Mouse (Mus musculus) c-Kit-positive CD71-positive TER-119-negative erythroid progenitor cells, embryonic 14.5 days (primary cell): ENCODE data around the gene Olfr1150-ps1.

Experiments
- DNase-seq: peaks from one replicate; pipeline ENCODE4 v3.0.0-alpha.2; 2013; ENCODE audit warnings: low read depth

Gene Olfr1150-ps1

DNA sequence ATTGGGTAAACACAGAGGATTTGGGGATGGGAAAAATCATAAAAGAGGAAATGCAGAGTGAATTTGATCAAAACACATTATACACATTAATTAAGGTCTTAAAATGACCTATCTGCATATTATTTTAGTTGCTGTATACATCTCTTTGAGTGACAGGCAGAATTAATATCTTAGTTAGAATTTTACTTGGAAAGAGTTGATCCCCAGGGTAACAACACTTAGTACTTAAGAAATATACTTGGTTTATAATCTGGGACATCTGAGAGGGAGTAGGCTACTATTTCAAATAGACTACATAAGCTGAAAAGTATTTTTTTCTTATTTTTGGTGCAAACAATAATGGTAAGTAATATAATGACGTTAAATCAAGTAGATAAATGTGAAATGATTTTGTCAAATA is at the start of gene Olfr1150-ps1:
Gene Olfr1150-ps1, plus strand, starts transcription at position 301 of the 400 bp plus-strand sequence.
- DNase-seq = no peak

GRCm38 (mm10) chr2:87800292-87800691 is 43.5 kb upstream of the Olfr1150-ps1 start, which contains the start of gene Olfr1143:
Gene Olfr1143, plus strand, starts transcription at chr2:87800592.
- DNase-seq = no peak

DNA sequence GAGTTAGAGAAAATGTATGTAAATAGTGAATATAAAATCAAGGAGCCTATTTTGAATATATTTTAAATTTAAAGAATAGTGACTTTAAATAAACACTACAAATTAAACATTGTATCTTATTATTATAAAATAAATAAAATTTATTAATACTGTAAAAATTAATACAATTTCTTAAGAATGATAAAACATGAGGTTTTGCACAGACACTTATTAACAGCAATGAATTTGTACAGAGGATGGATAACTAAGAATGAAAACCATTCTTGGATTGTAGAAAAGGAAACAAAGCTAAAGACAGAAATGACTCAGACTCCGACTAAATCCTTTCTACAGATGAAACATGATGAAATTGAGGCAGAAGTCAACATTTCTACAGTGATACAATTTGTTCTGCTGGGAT is 34.3 kb upstream of the Olfr1150-ps1 start, which contains the start of gene Olfr1145:
Gene Olfr1145, plus strand, starts transcription at position 301 of the 400 bp plus-strand sequence.
- DNase-seq = no peak

- no peak for DNase-seq
These were observed 13.6 kb upstream of the Olfr1150-ps1 start, which contains the start of gene Olfr1148 for GRCm38 (mm10) chr2:87830233-87830632. Gene Olfr1148, plus strand, starts transcription at chr2:87830533.

DNA sequence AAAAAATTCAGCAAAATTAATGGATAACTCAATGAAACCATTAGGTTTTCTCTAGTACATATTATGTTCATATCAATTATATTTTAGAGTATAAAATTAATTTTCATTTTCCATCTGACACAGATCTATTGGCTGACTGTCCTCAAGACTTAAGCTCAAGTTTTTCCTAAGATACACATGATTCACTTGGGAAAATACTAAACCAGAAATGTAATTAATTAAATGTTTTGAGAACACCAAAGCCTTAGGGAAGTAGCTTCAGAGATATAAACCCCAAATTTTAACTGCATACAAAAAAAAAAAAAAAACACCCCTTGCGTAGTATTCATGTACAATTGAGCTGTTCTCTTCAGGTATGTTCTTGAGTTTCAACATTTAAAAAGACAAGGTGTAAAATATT is 11.8 kb downstream of the Olfr1150-ps1 start, which contains the start of gene Olfr1151:
Gene Olfr1151, plus strand, starts transcription at position 301 of the 400 bp plus-strand sequence.
- no peak for DNase-seq

- DNase-seq = no peak
These were observed 22.4 kb downstream of the Olfr1150-ps1 start, which contains the start of gene Olfr1152 for GRCm38 (mm10) chr2:87866192-87866591. Gene Olfr1152, plus strand, starts transcription at chr2:87866492.

GRCm38 (mm10) chr2:87894662-87895061 is 50.9 kb downstream of the Olfr1150-ps1 start, which contains the start of gene Olfr1153:
Gene Olfr1153, plus strand, starts transcription at chr2:87894962.
- no peak for DNase-seq
